Mouse (Mus musculus): ENCODE results near the gene Afp.

- no peak for TF ChIP-seq POLR2A (IDR thresholded peaks at IDR 0.05; ENCODE audit: low read depth, low read length)
- TF ChIP-seq CTCF (IDR thresholded peaks at IDR 0.05; ENCODE audit: borderline replicate concordance, insufficient read depth, low read length) = no peak
Measured at GRCm38 (mm10) chr5:90447577-90447976, 43.0 kb upstream of the Afp start.
